Mouse (Mus musculus) MEL (cell line): Measurements from ENCODE around the gene Rad51b.

ENCODE experiments used
- CHD1 ChIP-seq: IDR thresholded peaks from 2 replicates; pipeline ENCODE4 v1.6.1; 2012; ENCODE audit warnings: low read depth, mild to moderate bottlenecking, inconsistent platforms, low read length, improper control_type of control experiment
- CTCF ChIP-seq, 3 experiments: IDR thresholded peaks in 2 of 3; conservative IDR thresholded peaks in 1 of 3; 2 replicates each; pipeline ENCODE4 v1.5.1; 2011 to 2012; ENCODE audit warnings: low read length in 3 of 3, low read depth in 2 of 3, mild to moderate bottlenecking in 2 of 3, improper control_type of control experiment in 1 of 3, inconsistent platforms in 1 of 3, mixed read lengths in 1 of 3, moderate library complexity in 1 of 3; ENCODE audit not compliant: control insufficient read depth in 1 of 3, insufficient read depth in 1 of 3, poor library complexity in 1 of 3, severe bottlenecking in 1 of 3
- E2F4 ChIP-seq: IDR thresholded peaks from 2 replicates; pipeline ENCODE4 v1.6.1; 2011; ENCODE audit warnings: low read depth, low read length, improper control_type of control experiment, borderline replicate concordance
- EP300 ChIP-seq, 2 experiments: IDR thresholded peaks; 2 replicates each; pipeline ENCODE4 v1.6.1; 2011; ENCODE audit warnings: improper control_type of control experiment in 2 of 2, low read length in 2 of 2, low read depth in 1 of 2, mild to moderate bottlenecking in 1 of 2
- GATA1 ChIP-seq: IDR thresholded peaks from 2 replicates; pipeline ENCODE4 v1.6.1; 2011; ENCODE audit warnings: low read depth, low read length, improper control_type of control experiment
- NRF1 ChIP-seq: IDR thresholded peaks from 2 replicates; pipeline ENCODE4 v1.6.1; 2014; ENCODE audit warnings: low read depth, mild to moderate bottlenecking, inconsistent platforms, low read length, improper control_type of control experiment, moderate library complexity; ENCODE audit not compliant: poor library complexity, insufficient read depth, severe bottlenecking
- POLR2A ChIP-seq, 2 experiments: IDR thresholded peaks; 2 replicates each; pipeline ENCODE4 v1.6.1; 2011 to 2012; ENCODE audit warnings: low read length in 2 of 2, mild to moderate bottlenecking in 2 of 2, control low read depth in 1 of 2, improper control_type of control experiment in 1 of 2, low read depth in 1 of 2, moderate library complexity in 1 of 2; ENCODE audit not compliant: control insufficient read depth in 1 of 2, insufficient read depth in 1 of 2, poor library complexity in 1 of 2
- SMC3 ChIP-seq: IDR thresholded peaks from 2 replicates; pipeline ENCODE4 v1.6.1; 2011; ENCODE audit warnings: low read depth, low read length, improper control_type of control experiment
- TCF12 ChIP-seq: IDR thresholded peaks from 2 replicates; pipeline ENCODE4 v1.6.1; 2014; ENCODE audit warnings: low read depth, mild to moderate bottlenecking, inconsistent platforms, low read length, improper control_type of control experiment, moderate library complexity
- USF1 ChIP-seq: IDR thresholded peaks from 2 replicates; pipeline ENCODE4 v1.6.1; 2014; ENCODE audit warnings: low read depth, mild to moderate bottlenecking, inconsistent platforms, low read length, improper control_type of control experiment, moderate library complexity
- ZC3H11A ChIP-seq: IDR thresholded peaks from 2 replicates; pipeline ENCODE4 v1.6.1; 2012; ENCODE audit warnings: low read depth, mild to moderate bottlenecking, inconsistent platforms, low read length, improper control_type of control experiment
- ZMIZ1 ChIP-seq: IDR thresholded peaks from 2 replicates; pipeline ENCODE4 v1.6.1; 2012; ENCODE audit warnings: low read depth, mild to moderate bottlenecking, inconsistent platforms, low read length, improper control_type of control experiment, moderate library complexity

DNA sequence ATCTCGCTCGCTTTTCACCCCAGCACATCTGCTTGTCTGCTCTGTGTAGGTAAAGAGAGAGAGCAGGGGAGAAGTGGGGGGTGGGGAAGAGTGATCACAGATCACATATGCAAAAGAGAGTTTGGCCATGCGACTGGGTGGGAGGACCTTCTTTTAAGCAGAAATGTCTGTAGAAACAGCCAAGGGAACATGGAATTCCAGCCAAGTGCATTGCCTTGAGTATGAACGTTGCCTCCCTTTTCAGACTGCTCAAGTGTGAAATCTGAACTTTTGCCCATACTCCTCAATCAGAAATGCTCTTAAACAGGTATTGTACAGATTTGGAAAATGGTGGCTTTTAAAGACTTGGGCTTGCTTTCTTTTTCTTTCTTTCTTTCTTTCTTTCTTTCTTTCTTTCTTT is 476.2 kb downstream of the Rad51b start:
- no peak for TF ChIP-seq CTCF (IDR thresholded peaks at IDR 0.05 in 2 of 3, conservative IDR thresholded peaks at IDR 0.05 in 1 of 3; ENCODE audit: control insufficient read depth in 1 of 3, insufficient read depth in 1 of 3, low read depth in 2 of 3, low read length in 3 of 3, poor library complexity in 1 of 3, severe bottlenecking in 1 of 3)
- TF ChIP-seq USF1, result no peak
- no peak for TF ChIP-seq NRF1
- TF ChIP-seq POLR2A (IDR thresholded peaks at IDR 0.05; ENCODE audit: control insufficient read depth in 1 of 2, insufficient read depth in 1 of 2, low read depth in 1 of 2, low read length in 2 of 2, poor library complexity in 1 of 2), result no peak
- TF ChIP-seq E2F4, result no peak
- no peak for TF ChIP-seq ZC3H11A
- TF ChIP-seq EP300 (IDR thresholded peaks at IDR 0.05; ENCODE audit: low read depth in 1 of 2, low read length in 2 of 2), result no peak
- TF ChIP-seq TCF12, result no peak
- no peak for TF ChIP-seq SMC3
- TF ChIP-seq GATA1, result no peak
- no peak for TF ChIP-seq ZMIZ1
- TF ChIP-seq CHD1, result no peak
